Mouse (Mus musculus) midbrain, embryonic 11.5 days (tissue): ENCODE measurements around the gene Snap91. TPM values are rescaled to one million over a fixed set of nuclear protein-coding genes. Genes with fewer than 3 reads are reported as not detected.
A peak's percentile ranks its signal among the peaks of the same experiment; 100 is the strongest.

Source experiments
- ATAC-seq: fragments of 200-750 bp; cut with Nextera tagmentation; 2 replicates; pipeline ENCODE4 v1.8.0; 2017; ENCODE audit warnings: moderate TSS enrichment, moderate library complexity; ENCODE audit not compliant: low FRiP score
- DNase-seq: peaks from one replicate; pipeline ENCODE4 v3.0.0; 2015; ENCODE audit warnings: low spot score; ENCODE audit errors: missing footprints
- H3K27ac ChIP-seq: fragments of 300-500 bp; sonication (generic); 2 replicates; pipeline ENCODE4 v1.5.1; 2014; ENCODE audit warnings: low read depth, low read length
- H3K27me3 ChIP-seq: fragments of 300-500 bp; sonication (generic); 2 replicates; pipeline ENCODE4 v1.6.1; 2014; ENCODE audit warnings: mild to moderate bottlenecking, low read length, moderate library complexity, mixed read lengths; ENCODE audit not compliant: control insufficient read depth, insufficient read depth
- H3K36me3 ChIP-seq: fragments of 300-500 bp; sonication (generic); 2 replicates; pipeline ENCODE4 v1.6.1; 2014; ENCODE audit warnings: mild to moderate bottlenecking, low read length, moderate library complexity, mixed read lengths; ENCODE audit not compliant: control insufficient read depth, insufficient read depth
- H3K4me1 ChIP-seq: fragments of 300-500 bp; sonication (generic); 2 replicates; pipeline ENCODE4 v1.6.1; 2014; ENCODE audit warnings: low read length; ENCODE audit not compliant: control insufficient read depth, insufficient read depth
- H3K4me2 ChIP-seq: fragments of 300-500 bp; sonication (generic); 2 replicates; pipeline ENCODE4 v1.6.1; 2014; ENCODE audit warnings: mild to moderate bottlenecking, moderate library complexity
- H3K4me3 ChIP-seq: fragments of 300-500 bp; sonication (generic); 2 replicates; pipeline ENCODE4 v1.5.1; 2014; ENCODE audit warnings: low read depth, low read length
- H3K9ac ChIP-seq: fragments of 300-500 bp; sonication (generic); 2 replicates; pipeline ENCODE4 v1.6.1; 2014; ENCODE audit warnings: low read length
- H3K9me3 ChIP-seq: fragments of 300-500 bp; sonication (generic); 2 replicates; pipeline ENCODE4 v1.6.1; 2016; ENCODE audit warnings: low read length; ENCODE audit not compliant: control insufficient read depth
- WGBS: fragments of 180-500 bp; shearing (Covaris S2); extraction: QIAGEN DNeasy Blood & Tissue Kit; methylation state at CpG from one replicate; pipeline ENCODE4 v1.1.7; 2014; 5-methylcytosine and 5-hydroxymethylcytosine counted together
- polyA plus RNA-seq: library from polyadenylated mRNA; unstranded; fragments of >200 nt; fragmentation: Nextera tagmentation; extraction: Ambion mirVana; gene quantifications from 2 replicates; pipeline ENCODE4 v1.2.1, GENCODE M21; 2014

The Snap91 gene
- polyA plus RNA-seq, 1 experiment from 2014 or later = 12.2 TPM

- DNase-seq (no peak), ATAC-seq (no peak)
- Histone ChIP-seq H3K4me1 (no peaks in the 10 kb centered on the region), H3K27me3 (peaks cover 11% of the 10 kb centered on the region), H3K36me3 (no peaks in the 10 kb centered on the region), H3K9ac (no peak overlapping the region), H3K4me3 (no peak overlapping the region), H3K4me2 (no peak overlapping the region), H3K9me3 (no peaks in the 10 kb centered on the region), H3K27ac (no peak overlapping the region)
- 90% methylated on average over 4 of the region's 4 CpGs for WGBS
These were observed 6.8 kb downstream of the Snap91 start for GRCm38 (mm10) chr9:86873681-86874080.

GRCm38 (mm10) chr9:86869586-86870338 is 10.7 kb downstream of the Snap91 start:
- H3K27me3 ChIP-seq = no peaks in the 10 kb centered on the region
- no peak for ATAC-seq

GRCm38 (mm10) chr9:86858101-86858500 is 22.4 kb downstream of the Snap91 start:
- Histone ChIP-seq H3K27ac (no peak overlapping the region), H3K4me2 (no peak overlapping the region), H3K9me3 (no peaks in the 10 kb centered on the region), H3K9ac (no peak overlapping the region), H3K4me1 (no peaks in the 10 kb centered on the region), H3K27me3 (no peaks in the 10 kb centered on the region), H3K4me3 (no peak overlapping the region), H3K36me3 (no peaks in the 10 kb centered on the region)
- ATAC-seq (no peak), DNase-seq (peak; percentile 31)
- 94% methylated on average over 4 of the region's 4 CpGs for WGBS

More at GRCm38 (mm10) chr9:86869586-86870338, 10.7 kb downstream of the Snap91 start:
- Histone ChIP-seq H3K9me3 (no peaks in the 10 kb centered on the region), H3K4me3 (no peak overlapping the region), H3K9ac (no peak overlapping the region), H3K36me3 (no peaks in the 10 kb centered on the region), H3K27ac (no peak overlapping the region), H3K4me1 (no peaks in the 10 kb centered on the region), H3K4me2 (no peak overlapping the region)
- WGBS = 65% methylated on average over 11 of the region's 11 CpGs
- DNase-seq = peak; percentile 39

GRCm38 (mm10) chr9:86857626-86858025 is 22.8 kb downstream of the Snap91 start:
- H3K9me3 ChIP-seq = no peaks in the 10 kb centered on the region
- no peaks in the 10 kb centered on the region for H3K4me1 ChIP-seq
- no peak for ATAC-seq
- H3K27ac ChIP-seq = no peak overlapping the region
- H3K4me3 ChIP-seq = no peak overlapping the region
- H3K36me3 ChIP-seq = no peaks in the 10 kb centered on the region
- no peak overlapping the region for H3K4me2 ChIP-seq
- 92% methylated on average over 2 of the region's 2 CpGs for WGBS
- peak; percentile 12 for DNase-seq
- no peak overlapping the region for H3K9ac ChIP-seq
- H3K27me3 ChIP-seq = no peaks in the 10 kb centered on the region

GRCm38 (mm10) chr9:86852861-86853260 is 27.6 kb downstream of the Snap91 start:
- Histone ChIP-seq H3K4me1 (no peaks in the 10 kb centered on the region), H3K27ac (no peak overlapping the region), H3K9me3 (no peaks in the 10 kb centered on the region), H3K4me3 (no peak overlapping the region), H3K9ac (no peak overlapping the region), H3K36me3 (no peaks in the 10 kb centered on the region), H3K4me2 (no peak overlapping the region), H3K27me3 (no peaks in the 10 kb centered on the region)
- WGBS = 89% methylated on average over 3 of the region's 3 CpGs
- ATAC-seq (no peak), DNase-seq (no peak)

- Histone ChIP-seq H3K4me1 (no peaks in the 10 kb centered on the region), H3K27me3 (no peaks in the 10 kb centered on the region), H3K9ac (no peak overlapping the region), H3K9me3 (no peaks in the 10 kb centered on the region), H3K4me2 (no peak overlapping the region), H3K4me3 (no peak overlapping the region), H3K27ac (no peak overlapping the region), H3K36me3 (no peaks in the 10 kb centered on the region)
- ATAC-seq (no peak), DNase-seq (no peak)
- 91% methylated on average over 5 of the region's 5 CpGs for WGBS
These were observed 28.8 kb downstream of the Snap91 start for GRCm38 (mm10) chr9:86851689-86852088.

GRCm38 (mm10) chr9:86850452-86851207 is 29.8 kb downstream of the Snap91 start:
- DNase-seq = no peak
- Histone ChIP-seq H3K27ac (no peak overlapping the region), H3K36me3 (no peaks in the 10 kb centered on the region), H3K27me3 (no peaks in the 10 kb centered on the region), H3K4me2 (no peak overlapping the region), H3K4me1 (no peaks in the 10 kb centered on the region), H3K9ac (no peak overlapping the region), H3K4me3 (no peak overlapping the region), H3K9me3 (no peaks in the 10 kb centered on the region)
- ATAC-seq = no peak
- 88% methylated on average over 3 of the region's 3 CpGs for WGBS

- H3K4me2 ChIP-seq = no peak overlapping the region
- H3K27me3 ChIP-seq = no peaks in the 10 kb centered on the region
- no peaks in the 10 kb centered on the region for H3K36me3 ChIP-seq
- H3K9ac ChIP-seq = no peak overlapping the region
- H3K4me3 ChIP-seq = no peak overlapping the region
- no peak for ATAC-seq
- no peak overlapping the region for H3K27ac ChIP-seq
- no peaks in the 10 kb centered on the region for H3K4me1 ChIP-seq
- DNase-seq = no peak
- 86% methylated on average over 5 of the region's 5 CpGs for WGBS
- H3K9me3 ChIP-seq = no peaks in the 10 kb centered on the region
These were observed 36.6 kb downstream of the Snap91 start for GRCm38 (mm10) chr9:86843747-86844353.

GRCm38 (mm10) chr9:86829792-86830191 is 50.7 kb downstream of the Snap91 start:
- Histone ChIP-seq H3K27ac (no peak overlapping the region), H3K9me3 (no peaks in the 10 kb centered on the region), H3K36me3 (no peaks in the 10 kb centered on the region), H3K9ac (no peak overlapping the region), H3K4me1 (peaks cover 6% of the 10 kb centered on the region), H3K27me3 (no peaks in the 10 kb centered on the region), H3K4me2 (no peak overlapping the region), H3K4me3 (no peak overlapping the region)
- DNase-seq = no peak
- no peak for ATAC-seq
- 74% methylated on average over 2 of the region's 2 CpGs for WGBS
